Mouse (Mus musculus) embryonic facial prominence, embryonic 13.5 days (tissue): ENCODE results near the gene Sec22c. TPM values are rescaled to one million over a fixed set of nuclear protein-coding genes. Genes with fewer than 3 reads are reported as not detected.

Source experiments
- ATAC-seq: fragments of 200-750 bp; cut with Nextera tagmentation; 2 replicates; pipeline ENCODE4 v1.8.0; 2017; ENCODE audit warnings: low read depth; ENCODE audit not compliant: insufficient number of reproducible peaks, insufficient read depth, low FRiP score, low TSS enrichment
- H3K27ac ChIP-seq: fragments of 300-500 bp; sonication (generic); 2 replicates; pipeline ENCODE4 v1.5.1; 2015; ENCODE audit warnings: moderate library complexity, mild to moderate bottlenecking, inconsistent platforms
- H3K27me3 ChIP-seq: fragments of 300-500 bp; sonication (generic); 2 replicates; pipeline ENCODE4 v1.6.1; 2015; ENCODE audit warnings: mild to moderate bottlenecking, inconsistent platforms
- H3K36me3 ChIP-seq: fragments of 300-500 bp; sonication (generic); 2 replicates; pipeline ENCODE4 v1.6.1; 2015; ENCODE audit warnings: mild to moderate bottlenecking, inconsistent platforms
- H3K4me1 ChIP-seq: fragments of 300-500 bp; sonication (generic); 2 replicates; pipeline ENCODE4 v1.6.1; 2015; ENCODE audit warnings: inconsistent platforms
- H3K4me2 ChIP-seq: fragments of 300-500 bp; sonication (generic); 2 replicates; pipeline ENCODE4 v1.6.1; 2015; ENCODE audit warnings: moderate library complexity, mild to moderate bottlenecking, inconsistent platforms
- H3K4me3 ChIP-seq: fragments of 300-500 bp; sonication (generic); 2 replicates; pipeline ENCODE4 v1.5.1; 2015; ENCODE audit warnings: mild to moderate bottlenecking, inconsistent platforms
- H3K9ac ChIP-seq: fragments of 300-500 bp; sonication (generic); 2 replicates; pipeline ENCODE4 v1.6.1; 2015; ENCODE audit warnings: mild to moderate bottlenecking, inconsistent platforms
- H3K9me3 ChIP-seq: fragments of 300-500 bp; sonication (generic); 2 replicates; pipeline ENCODE4 v1.6.1; 2016; ENCODE audit warnings: inconsistent platforms
- WGBS: fragments of 180-500 bp; shearing (Covaris S2); methylation state at CpG from one replicate; pipeline ENCODE4 v1.1.7; 2015; ENCODE audit warnings: mixed read lengths; 5-methylcytosine and 5-hydroxymethylcytosine counted together
- polyA plus RNA-seq: library from polyadenylated mRNA; unstranded; fragments of >200 nt; fragmentation: Nextera tagmentation; extraction: Ambion mirVana; gene quantifications from 2 replicates; pipeline ENCODE4 v1.2.1, GENCODE M21; 2015

The Sec22c gene
- polyA plus RNA-seq = 15.8 and 16.8 TPM in 2 replicates

DNA sequence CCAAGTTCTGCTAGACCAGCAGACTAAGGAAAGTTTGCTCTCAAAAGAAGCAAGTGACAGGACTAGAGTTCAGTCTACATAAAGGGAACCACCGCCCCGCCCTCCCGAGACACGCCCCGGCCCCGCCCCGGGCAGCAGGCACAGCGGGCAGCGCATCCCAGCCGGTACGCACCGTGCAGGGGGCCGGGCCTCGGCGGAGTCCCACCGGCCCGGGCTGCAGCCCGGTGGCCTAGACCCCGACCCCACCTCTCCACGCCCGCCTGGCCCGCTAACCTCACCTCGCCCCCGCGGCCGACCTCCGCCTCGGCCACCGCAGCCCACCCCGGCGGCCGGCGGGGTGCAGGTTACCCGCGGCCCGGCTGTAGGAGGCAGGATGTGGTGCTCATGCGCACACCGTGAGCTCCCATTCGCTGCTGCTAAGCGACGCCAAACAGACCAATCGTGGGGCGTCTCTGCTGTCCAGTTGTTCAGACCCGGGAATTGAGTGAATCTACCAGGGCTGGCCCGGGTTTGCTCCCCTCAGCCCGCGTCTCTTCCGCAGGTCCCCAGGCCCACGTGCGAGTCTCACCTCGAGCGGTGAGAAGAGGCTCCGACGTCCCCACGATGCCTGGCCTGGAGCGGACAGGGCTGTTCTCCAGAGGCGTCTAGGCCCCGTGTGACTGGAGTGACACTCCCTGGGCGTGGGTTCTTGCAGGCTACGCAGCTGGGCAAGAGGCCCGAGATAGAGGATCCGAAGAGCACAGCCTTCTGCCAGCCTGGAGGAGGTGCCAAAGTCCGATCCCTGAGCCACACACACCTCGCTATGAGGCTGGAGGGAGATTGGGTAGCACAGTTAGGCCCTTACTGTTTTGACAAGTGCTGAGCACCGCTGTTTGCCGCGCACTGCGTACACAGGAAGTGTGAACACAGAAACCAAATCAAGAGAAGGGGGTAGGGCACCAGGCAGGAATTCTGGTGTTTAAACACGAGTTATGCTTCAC, at the start of gene Sec22c:
Sec22c (minus strand) TSS at position 845 of the 980 bp plus-strand sequence.
- Histone ChIP-seq H3K9me3 (no peaks in the 10 kb centered on the region), H3K4me2 (peak within 1 kb of the TSS; percentile 91), H3K4me1 (peaks cover 27% of the 10 kb centered on the region), H3K27me3 (no peaks in the 10 kb centered on the region), H3K9ac (peak within 1 kb of the TSS; percentile 81), H3K4me3 (peak within 1 kb of the TSS; percentile 79), H3K36me3 (0 out of 2 replicates have a peak, but pooled peaks cover 3% of the 10 kb centered on the region), H3K27ac (peak within 1 kb of the TSS; percentile 75)
- peak; percentile 97 for ATAC-seq
- WGBS = under 1% methylated on average over 68 of the region's 69 CpGs

DNA sequence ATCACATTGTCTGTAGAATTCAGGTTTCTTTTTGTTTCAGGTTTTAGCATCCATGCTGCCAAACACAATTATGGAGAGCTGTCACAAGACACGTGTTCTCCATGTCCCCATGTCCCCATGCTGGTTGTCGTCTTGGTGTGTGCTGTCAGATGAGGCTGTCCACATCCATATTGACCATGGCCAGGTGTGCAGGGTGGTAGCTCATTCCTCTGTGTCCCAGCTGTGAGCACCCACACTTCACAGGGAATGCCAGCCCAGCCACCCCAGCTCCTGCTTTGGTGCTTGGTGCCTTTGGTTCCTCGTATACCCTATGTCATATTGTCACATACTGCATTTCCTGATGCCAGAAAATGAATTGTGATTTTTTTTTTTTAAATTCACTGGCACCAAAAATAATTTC, 49.3 kb upstream of the Sec22c start:
- no peak overlapping the region for H3K4me3 ChIP-seq
- H3K27me3 ChIP-seq = no peaks in the 10 kb centered on the region
- H3K36me3 ChIP-seq = peaks cover 69% of the 10 kb centered on the region
- H3K4me1 ChIP-seq = peaks cover 27% of the 10 kb centered on the region
- no peak overlapping the region for H3K9ac ChIP-seq
- no peaks in the 10 kb centered on the region for H3K9me3 ChIP-seq
- no peak for ATAC-seq
- 89% methylated on average over 3 of the region's 3 CpGs for WGBS
- no peak overlapping the region for H3K4me2 ChIP-seq
- no peak overlapping the region for H3K27ac ChIP-seq

DNA sequence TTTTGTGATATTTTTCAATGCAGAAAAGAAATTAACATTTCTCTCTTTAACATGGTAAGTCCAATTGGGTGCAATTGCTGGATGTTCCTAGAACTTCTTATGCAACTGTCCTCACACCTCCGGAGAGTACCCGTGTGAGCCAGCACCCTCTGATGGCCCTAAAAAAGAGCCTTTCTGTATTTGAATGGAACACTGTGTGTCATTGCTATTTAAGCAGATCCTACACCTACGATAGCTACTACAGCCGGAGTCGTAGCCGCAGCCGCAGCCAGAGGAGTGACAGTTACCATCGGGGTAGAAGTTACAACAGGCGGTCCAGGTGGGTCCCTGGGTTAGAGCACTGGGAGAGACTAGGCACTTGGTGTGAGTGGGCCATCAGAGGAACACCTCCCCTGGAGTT, 47.5 kb upstream of the Sec22c start:
- 93% methylated on average over 9 of the region's 9 CpGs for WGBS
- Histone ChIP-seq H3K9me3 (no peaks in the 10 kb centered on the region), H3K36me3 (peaks cover 87% of the 10 kb centered on the region), H3K27ac (no peak overlapping the region), H3K4me3 (no peak overlapping the region), H3K4me1 (peaks cover 13% of the 10 kb centered on the region), H3K4me2 (no peak overlapping the region), H3K27me3 (no peaks in the 10 kb centered on the region), H3K9ac (no peak overlapping the region)
- ATAC-seq = no peak

DNA sequence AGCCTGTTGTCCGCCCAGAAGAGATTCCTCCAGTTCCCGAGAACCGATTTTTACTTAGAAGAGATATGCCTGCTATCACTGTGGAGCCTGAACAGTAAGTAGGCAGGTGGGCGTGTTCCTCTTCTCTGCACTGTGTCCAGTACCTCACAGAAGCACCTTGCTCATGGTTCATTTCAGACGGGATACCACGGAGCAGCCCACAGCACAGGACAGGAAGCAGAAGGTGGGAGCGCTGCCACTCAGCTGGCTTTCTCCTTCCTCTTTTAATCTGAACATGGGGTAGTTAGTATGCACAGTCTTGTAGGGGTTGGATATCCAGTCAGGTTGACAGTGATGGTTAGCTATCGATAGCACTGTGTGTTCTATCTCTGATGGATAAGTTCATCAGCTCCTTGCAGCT, 38.8 kb upstream of the Sec22c start:
- no peak overlapping the region for H3K9ac ChIP-seq
- H3K4me3 ChIP-seq = no peak overlapping the region
- no peaks in the 10 kb centered on the region for H3K4me1 ChIP-seq
- WGBS = 89% methylated on average over 8 of the region's 8 CpGs
- no peak for ATAC-seq
- H3K27me3 ChIP-seq = no peaks in the 10 kb centered on the region
- peaks cover 80% of the 10 kb centered on the region for H3K36me3 ChIP-seq
- no peaks in the 10 kb centered on the region for H3K9me3 ChIP-seq
- no peak overlapping the region for H3K27ac ChIP-seq
- H3K4me2 ChIP-seq = no peak overlapping the region

DNA sequence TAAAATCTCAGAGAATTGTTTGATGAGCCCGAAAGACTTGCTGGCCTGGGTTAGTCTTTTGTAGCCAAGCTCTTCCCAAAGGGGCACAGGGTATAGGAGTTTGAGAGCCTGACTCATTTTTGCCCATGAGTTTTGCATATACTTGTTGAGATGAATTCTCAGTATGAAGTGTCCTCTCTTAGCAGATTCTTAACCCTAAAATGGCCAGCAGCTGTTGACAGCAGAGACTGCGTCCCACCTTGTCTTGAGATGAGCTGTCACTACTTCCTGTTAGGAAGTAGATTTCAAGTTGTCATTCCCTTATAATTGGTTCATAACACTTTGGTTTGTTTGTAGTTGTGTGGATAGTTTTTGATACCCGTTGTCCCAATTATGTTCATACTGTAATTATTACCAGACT, 35.9 kb upstream of the Sec22c start:
- Histone ChIP-seq H3K36me3 (peaks cover 56% of the 10 kb centered on the region), H3K9me3 (no peaks in the 10 kb centered on the region), H3K9ac (no peak overlapping the region), H3K4me3 (no peak overlapping the region), H3K4me1 (no peaks in the 10 kb centered on the region), H3K27ac (no peak overlapping the region), H3K4me2 (no peak overlapping the region), H3K27me3 (no peaks in the 10 kb centered on the region)
- no peak for ATAC-seq
- WGBS = 88% methylated on average over 3 of the region's 3 CpGs

DNA sequence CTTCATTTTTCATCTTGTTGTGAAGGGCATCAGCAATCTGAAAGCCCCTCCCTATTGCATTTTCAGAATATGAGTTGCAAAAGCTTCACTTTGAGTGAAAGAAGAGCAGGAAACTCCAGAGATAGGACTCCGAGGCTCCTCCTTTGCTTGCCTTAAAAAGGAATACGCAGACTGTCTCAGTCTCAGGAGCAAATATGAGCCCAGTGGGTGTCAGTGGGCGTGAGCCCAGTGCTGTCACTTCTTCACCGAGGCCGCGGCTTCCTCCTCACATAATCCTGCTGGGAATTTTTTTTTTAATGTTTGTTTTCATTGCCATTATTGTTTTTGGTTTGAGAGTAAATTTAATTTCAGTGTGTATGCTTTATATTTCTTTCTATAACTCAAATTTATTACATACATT, 35.2 kb upstream of the Sec22c start:
- Histone ChIP-seq H3K36me3 (peaks cover 57% of the 10 kb centered on the region), H3K9ac (no peak overlapping the region), H3K4me2 (no peak overlapping the region), H3K9me3 (no peaks in the 10 kb centered on the region), H3K27me3 (no peaks in the 10 kb centered on the region), H3K27ac (no peak overlapping the region), H3K4me3 (no peak overlapping the region), H3K4me1 (no peaks in the 10 kb centered on the region)
- WGBS = 94% methylated on average over 6 of the region's 6 CpGs
- no peak for ATAC-seq

DNA sequence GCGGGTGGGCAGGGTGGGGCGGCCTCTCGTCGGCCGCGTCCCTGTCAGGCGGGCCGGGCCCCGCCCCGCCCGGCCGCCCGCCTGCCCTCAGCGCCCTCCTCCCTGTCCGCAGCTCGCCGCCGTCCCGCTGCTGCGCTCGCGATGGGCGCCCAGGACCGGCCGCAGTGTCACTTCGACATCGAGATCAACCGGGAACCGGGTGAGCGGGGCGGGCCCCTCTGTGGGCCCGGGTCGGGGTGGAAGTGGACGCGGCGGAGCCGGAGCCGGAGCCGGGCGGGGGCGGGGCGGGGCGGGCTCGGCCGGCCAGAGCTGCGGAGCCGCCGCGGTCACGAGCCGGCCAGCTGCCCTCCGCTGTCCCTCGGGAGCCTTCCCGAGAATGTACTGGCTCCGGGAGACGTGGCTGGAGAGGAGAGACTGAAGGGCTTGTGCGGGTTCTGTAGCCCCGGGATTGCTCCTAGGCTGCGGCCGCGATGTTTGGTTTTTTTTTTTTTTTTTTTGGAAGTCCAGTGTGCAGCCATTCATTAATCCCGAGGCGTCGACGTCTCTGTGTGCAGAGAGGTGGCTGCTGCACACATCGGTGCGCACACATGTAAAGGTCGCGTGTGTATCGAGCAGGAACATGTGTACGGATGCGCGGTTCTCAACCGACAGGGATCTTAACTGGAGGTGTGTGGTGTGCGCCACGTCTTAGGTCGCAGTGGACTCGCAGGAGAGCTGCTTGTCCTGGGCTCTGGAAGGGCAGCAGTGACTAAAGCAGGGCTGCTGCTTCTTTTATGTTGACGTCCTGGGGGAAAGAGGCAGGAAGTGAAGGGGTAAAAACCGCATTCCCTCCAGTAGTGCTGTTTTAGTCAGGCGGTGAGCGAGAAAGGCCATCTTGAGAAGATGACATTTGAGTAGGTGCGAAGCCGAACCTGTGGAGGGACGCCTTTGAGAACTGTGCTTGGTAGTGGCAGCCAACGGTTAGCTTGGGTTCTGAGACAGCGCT, 14.3 kb upstream of the Sec22c start:
- Histone ChIP-seq H3K9ac (peak overlapping the region; percentile 97), H3K4me1 (peaks cover 8% of the 10 kb centered on the region), H3K27ac (peak overlapping the region; percentile 94), H3K9me3 (no peaks in the 10 kb centered on the region), H3K4me2 (peak overlapping the region; percentile 91), H3K36me3 (no peaks in the 10 kb centered on the region), H3K4me3 (peak overlapping the region; percentile 71), H3K27me3 (no peaks in the 10 kb centered on the region)
- WGBS = under 1% methylated on average over 72 of the region's 87 CpGs
- ATAC-seq = peak; percentile 64

DNA sequence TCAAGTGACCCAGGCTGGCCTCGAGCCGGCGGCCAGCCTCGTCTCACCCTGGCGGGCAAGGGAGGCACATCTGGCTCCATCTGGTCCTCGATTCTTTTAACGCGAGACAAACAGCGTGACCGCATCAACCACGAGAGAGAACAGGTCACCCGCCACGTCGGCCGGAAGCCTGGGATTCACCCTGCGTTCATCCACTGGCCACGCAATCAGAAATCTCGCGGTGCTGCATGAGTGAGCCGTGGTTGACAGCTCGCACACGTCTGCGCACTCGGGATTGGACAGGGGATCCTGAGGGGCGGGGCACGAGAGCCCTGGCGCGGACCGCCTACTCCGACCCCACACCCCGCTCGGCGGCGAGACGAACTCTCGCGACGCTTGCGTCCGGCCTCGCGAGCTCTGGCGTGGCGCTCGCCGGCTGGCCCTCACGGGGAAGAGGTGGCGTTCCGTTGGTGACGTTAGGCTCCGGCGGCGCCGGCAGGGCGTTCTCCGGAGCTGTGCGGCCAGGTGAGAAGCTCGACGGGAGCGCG, 13.6 kb upstream of the Sec22c start, which contains the start of gene Nktr:
Nktr (plus strand) TSS at position 378 of the 527 bp plus-strand sequence.
- peak within 1 kb of the TSS; percentile 71 for H3K4me3 ChIP-seq
- peak within 1 kb of the TSS; percentile 97 for H3K9ac ChIP-seq
- peaks cover 8% of the 10 kb centered on the region for H3K4me1 ChIP-seq
- ATAC-seq = peak; percentile 100
- under 1% methylated on average over 48 of the region's 61 CpGs for WGBS
- H3K9me3 ChIP-seq = no peaks in the 10 kb centered on the region
- H3K27me3 ChIP-seq = no peaks in the 10 kb centered on the region
- peak within 1 kb of the TSS; percentile 91 for H3K4me2 ChIP-seq
- H3K36me3 ChIP-seq = no peaks in the 10 kb centered on the region
- H3K27ac ChIP-seq = peak within 1 kb of the TSS; percentile 94

DNA sequence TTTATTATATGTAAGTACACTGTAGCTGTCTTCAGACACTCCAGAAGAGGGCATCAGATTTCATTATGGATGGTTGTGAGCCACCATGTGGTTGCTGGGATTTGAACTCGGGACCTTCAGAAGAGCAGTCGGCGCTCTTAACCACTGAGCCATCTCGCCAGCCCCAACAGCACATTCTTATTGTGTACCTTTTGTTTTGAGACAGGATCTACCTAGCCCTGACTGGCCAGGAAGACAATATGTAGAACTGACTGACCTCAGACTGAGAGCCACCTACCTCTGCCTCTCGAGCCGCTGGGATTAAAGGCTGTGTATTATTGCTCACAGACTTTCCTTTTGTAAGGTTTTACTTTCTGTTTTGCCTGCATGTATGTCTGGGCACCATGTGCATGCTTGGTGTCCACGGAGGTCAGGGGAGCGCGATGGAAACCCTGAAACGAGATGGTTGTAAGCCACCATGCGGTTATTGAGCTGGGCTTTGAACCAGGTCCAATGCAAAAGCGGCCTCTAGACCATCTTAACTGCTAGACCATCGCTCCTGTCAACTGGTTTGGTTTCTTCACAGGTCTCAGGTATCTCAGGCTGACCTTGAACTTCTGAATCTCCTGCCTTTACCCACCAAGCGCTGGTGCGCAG, 12.9 kb upstream of the Sec22c start:
- H3K27me3 ChIP-seq = no peaks in the 10 kb centered on the region
- peaks cover 8% of the 10 kb centered on the region for H3K4me1 ChIP-seq
- H3K4me3 ChIP-seq = peak overlapping the region; percentile 71
- 68% methylated on average over 15 of the region's 15 CpGs for WGBS
- no peak for ATAC-seq
- H3K27ac ChIP-seq = peak overlapping the region; percentile 94
- peak overlapping the region; percentile 97 for H3K9ac ChIP-seq
- H3K4me2 ChIP-seq = peak overlapping the region; percentile 91
- peaks cover 6% of the 10 kb centered on the region for H3K36me3 ChIP-seq
- H3K9me3 ChIP-seq = no peaks in the 10 kb centered on the region

DNA sequence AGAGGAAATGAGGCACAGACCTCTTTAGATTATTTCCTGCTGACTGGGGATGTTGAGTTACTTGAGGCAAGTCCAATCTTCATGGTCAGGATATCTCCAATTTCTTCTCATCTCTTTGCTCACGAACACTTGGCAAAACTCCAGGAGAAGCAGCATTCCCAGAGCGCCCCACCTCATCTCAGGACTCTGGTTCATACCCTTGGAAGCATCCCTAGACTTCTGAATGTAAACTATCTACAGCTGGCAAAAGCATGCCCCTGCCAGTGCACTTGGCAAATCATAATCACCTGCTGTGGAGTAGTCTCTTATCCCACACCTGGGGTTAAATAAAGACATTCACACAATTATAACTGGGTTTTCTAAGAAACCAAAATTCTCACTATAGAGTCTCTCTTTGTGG, 11.8 kb upstream of the Sec22c start:
- Histone ChIP-seq H3K27me3 (no peaks in the 10 kb centered on the region), H3K36me3 (peaks cover 18% of the 10 kb centered on the region), H3K27ac (no peak overlapping the region), H3K4me3 (no peak overlapping the region), H3K4me1 (peaks cover 8% of the 10 kb centered on the region), H3K9me3 (no peaks in the 10 kb centered on the region), H3K4me2 (no peak overlapping the region), H3K9ac (no peak overlapping the region)
- ATAC-seq = no peak
- WGBS = 72% methylated on average over 2 of the region's 2 CpGs

DNA sequence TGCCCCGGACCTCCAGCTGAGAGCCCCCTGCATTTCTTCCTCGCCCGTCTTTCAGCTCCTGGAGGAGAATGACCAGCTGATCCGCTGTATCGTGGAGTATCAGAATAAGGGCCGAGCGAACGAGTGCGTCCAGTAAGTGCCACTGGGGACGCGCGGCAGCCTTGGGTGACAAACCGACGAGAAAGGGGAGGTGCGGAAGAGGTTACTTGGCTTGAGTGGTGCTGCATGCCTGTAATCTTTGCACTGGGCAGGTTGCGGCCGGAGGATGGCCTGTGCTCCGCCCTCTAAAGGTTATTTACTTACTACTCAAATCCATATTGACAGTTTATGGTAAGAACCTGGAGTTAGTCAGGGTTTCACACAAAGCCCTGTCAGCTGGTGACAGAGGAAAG, 5.3 kb upstream of the Sec22c start:
- Histone ChIP-seq H3K9me3 (no peaks in the 10 kb centered on the region), H3K9ac (peak overlapping the region; percentile 97), H3K27ac (peak overlapping the region; percentile 90), H3K4me2 (peak overlapping the region; percentile 75), H3K4me1 (peaks cover 22% of the 10 kb centered on the region), H3K36me3 (peaks cover 20% of the 10 kb centered on the region), H3K27me3 (no peaks in the 10 kb centered on the region), H3K4me3 (peak overlapping the region; percentile 96)
- ATAC-seq = no peak
- WGBS = under 1% methylated on average over 18 of the region's 18 CpGs
